Mouse (Mus musculus): ENCODE results near the gene Actc1.

Actc1 gene

DNA sequence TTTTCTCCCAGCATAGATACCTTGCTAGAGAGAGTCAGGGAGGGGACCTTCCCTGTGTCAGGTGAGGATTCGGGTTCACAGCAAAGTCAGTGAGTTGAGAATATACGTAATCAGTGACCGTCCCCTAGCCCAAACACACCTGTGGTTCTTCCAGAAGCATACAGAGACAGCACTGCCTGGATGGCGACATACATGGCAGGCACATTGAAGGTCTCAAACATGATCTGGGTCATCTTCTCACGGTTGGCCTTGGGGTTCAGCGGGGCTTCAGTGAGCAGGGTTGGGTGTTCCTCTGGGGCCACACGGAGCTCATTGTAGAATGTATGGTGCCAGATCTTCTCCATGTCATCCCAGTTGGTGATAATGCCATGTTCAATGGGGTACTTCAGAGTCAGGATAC is 3.2 kb downstream of the Actc1 start:
- no peak for DNase-seq (ENCODE audit: low spot score in 2 of 2)

DNA sequence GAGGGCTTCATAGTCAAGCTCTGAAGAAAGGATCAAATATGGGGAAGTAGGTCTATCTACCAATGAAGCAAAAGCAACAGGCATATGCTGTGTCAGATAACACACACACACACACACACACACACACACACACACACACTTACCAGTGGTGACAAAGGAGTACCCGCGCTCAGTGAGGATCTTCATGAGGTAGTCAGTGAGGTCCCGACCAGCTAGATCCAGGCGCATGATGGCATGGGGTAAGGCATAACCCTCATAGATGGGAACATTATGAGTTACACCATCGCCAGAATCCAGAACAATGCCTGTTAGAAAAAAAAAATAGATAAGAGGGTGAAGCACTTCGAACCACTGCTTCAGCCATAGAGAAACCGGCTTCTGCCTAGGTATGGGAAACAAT is 4.0 kb downstream of the Actc1 start:
- DNase-seq (ENCODE audit: low spot score in 2 of 2) = no peak

DNA sequence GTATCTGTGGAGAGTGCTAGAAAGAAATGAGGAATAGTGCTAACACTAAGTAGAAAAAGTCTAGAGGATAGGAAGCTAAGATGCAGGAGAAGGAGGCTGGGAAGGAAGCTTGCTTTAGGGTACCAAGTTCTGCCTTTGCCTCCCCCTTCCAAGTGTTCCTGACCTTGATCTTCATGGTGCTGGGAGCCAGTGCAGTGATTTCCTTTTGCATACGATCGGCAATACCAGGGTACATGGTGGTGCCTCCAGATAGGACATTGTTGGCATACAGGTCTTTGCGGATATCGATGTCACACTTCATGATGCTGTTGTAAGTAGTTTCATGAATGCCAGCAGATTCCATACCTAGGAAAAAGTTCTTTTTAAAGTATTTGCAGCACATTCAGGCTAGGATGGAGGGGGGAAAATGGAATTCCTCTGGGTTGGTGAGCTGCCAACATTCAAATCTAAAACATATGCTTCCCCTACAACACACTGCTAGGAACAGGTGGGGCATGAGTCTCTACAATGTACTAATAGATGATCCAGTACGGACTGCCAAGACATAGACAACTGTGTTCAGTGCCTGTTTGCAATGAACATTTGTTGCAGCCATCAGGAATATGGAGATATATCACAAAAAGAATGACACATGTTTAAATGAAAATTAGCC is 5.3 kb downstream of the Actc1 start:
- DNase-seq (ENCODE audit: low spot score in 2 of 2) = no peak

DNA sequence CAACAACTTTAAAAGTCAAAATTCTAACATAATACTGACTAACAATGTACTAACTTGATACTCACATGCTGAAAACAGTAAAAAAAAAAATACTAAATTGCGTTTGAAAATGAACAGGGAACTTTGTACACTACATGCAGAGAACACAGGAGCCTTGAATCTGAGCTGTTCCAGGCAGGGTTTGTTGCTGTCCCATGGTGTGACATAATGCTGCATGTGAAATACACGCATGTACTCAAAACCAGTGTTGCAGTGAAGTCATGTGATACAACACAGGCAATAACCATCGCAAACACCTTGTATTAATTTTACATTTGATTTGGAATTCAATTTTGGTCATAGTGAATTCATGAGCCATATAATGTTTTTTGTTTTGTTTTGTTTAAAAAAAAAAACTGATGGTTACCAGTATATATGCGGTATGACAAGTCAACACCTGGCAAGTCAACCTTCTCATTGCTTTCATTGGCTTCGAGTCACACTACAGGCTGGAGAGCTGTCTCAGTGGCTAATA is 7.1 kb downstream of the Actc1 start:
- DNase-seq (ENCODE audit: low spot score in 2 of 2) = no peak

DNA sequence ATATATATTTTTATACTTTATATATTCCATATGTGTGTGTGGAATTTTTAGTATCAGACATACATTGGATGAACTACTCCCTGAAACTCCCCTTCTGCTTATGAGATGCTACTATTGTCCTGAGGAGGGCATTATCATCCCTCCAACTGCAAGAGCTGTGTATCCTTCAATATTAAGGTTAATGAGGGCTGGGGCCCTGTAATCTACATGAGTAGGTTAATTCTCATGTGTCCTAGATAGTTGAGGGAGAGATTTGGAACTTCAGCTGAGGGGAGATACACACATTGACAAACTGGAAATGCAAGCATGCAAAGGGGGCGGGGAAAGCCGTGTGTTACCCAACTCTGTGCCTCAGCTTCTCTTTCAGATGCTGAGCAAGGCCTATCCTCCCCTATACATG is 15.4 kb downstream of the Actc1 start:
- no peak for DNase-seq (ENCODE audit: low spot score in 2 of 2)

DNA sequence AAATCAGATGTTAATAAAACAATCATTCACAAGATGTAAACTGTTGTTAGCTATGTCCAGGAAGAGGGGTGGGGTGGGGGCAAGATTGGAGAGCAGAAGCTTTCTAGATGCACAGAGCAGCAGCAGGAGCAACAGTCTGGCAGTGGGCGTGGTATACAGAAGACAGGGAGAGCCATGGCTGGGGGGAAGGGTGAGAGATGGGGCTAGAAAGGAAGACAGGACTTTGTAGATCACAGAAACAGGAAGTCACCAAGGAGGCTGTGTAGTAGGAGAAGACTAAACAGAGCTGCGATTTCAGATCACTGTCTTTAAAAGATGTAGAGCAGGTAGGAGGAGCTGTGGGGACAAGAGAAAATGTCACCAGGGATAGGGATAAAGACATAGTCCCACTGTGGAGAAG is 21.1 kb downstream of the Actc1 start:
- no peak for DNase-seq (ENCODE audit: low spot score in 2 of 2)

DNA sequence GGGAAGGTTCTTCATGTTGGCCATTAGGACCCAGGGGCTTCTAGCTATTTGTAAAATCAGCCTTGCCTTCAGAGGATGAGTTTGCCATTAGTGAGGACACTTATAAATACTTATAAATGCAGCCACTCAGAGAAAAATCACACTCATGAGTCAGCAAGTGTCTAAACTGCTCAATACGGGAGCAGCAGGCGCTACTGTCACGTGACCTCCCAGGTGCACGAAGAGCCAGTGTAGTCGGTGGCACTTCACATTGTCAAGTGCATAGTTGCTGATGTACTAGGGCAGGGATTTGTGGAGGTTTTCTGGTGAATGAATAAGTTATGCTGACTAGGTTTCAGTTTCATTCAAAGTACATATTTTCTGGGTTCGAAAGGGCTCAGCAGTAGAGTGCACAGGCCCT is 30.0 kb downstream of the Actc1 start:
- no peak for DNase-seq (ENCODE audit: low spot score in 2 of 2)

DNA sequence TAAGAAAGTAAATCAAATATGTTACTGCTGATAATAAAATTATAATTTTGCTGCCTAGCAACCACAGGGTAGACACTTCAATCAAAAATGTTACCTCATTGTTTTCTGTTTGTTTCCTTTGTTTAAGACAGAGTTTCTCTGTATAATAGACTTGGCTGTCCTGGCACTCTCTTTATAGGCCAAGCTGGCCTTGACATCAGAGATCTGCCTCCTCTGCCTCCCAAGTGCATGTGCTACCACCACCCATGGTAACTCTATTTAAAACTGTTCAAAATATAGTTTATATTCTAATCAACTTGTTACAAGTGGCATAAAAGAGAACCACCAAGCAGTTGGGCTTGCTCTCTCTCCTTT is 33.2 kb downstream of the Actc1 start:
- no peak for DNase-seq (ENCODE audit: low spot score in 2 of 2)

DNA sequence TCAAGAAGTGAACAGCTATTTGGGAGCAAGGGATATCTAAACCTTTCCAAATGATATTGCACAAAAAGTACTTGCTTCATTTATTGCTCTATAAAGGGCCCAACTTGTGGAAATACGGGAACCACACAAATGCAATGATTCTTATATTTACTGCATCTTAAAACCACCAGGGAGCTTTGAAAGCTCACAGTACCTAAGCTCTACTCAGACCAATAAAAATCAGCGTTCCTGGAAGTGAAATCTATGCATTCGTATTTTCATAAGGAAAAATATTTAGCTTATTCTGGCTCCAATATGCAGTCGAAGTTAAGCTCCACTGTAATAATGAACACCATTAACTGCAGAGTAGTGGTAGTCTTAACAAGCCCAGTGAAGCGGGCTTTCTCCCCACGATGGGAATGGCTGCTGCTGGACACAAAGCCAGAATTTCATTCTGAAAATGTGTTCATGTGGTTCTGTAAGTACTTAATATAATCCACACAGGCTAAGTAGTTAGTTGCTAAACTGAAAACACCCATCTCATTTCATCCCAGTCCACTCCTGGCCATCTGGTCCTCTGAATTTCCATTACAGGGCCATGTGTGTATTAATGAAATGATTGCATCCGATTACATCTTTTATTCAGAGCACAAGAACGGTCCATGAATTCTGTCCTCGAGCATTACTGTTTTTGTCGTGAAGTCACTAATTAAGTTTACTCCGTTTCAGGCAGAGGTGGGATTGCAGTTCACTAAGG is 33.7 kb downstream of the Actc1 start:
- DNase-seq (ENCODE audit: low spot score in 2 of 2) = no peak

DNA sequence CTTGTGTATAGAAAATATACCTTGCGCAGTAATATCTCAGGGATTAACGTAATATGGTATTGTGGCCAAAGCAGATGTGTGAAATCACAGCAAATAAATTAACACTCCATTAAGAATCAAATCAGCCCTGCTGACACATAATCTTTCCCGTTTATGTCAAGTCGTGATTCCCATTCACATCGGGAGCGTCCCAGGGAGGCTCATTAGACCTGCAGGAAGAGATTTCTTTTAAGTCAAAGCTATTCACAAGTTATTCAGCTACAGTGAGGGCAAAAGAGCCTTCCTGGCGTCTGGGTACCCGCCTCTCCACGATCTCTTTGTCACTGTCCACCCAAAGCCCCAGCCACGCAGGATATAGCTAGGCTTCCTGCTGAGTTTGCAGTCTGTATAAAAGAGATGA is 35.2 kb downstream of the Actc1 start:
- no peak for DNase-seq (ENCODE audit: low spot score in 2 of 2)

DNA sequence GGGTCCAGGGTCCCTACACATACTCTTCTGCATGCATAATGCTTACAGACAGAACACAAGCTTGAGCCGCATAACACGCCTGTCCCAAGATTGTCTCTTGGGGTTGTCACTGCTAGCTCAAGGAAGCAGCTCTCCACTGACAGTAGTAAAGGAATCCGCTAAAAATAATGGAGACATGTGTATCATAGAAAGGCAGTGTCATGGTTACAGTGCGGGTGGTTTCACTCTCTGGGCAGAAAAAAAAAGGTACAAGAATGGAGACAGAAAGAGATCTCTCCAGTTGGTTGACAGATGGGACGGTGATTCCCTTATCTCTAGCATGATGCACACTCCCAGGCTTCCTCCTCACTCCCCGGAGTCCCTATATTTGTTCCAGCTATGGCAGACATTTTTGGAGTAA is 38.5 kb downstream of the Actc1 start:
- no peak for DNase-seq (ENCODE audit: low spot score in 2 of 2)

DNA sequence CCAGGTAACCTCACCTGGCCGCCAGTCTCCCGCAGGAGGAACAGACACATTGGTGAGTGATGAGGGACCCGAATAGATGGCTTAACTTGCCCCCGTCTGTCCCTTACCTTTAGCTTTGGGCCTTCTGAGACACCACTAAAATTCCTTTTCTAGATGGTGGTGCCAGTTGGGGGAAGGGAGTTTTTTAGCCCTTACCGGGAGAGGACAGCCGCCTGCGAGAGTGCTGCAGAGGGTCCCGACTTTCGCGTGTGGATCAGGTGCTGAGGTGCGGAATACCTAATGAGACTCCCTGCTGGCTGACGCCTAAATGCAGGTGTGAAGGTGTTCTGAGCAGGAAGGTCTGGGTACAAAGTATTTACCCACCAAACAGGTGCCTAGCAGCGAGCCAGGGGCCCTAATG is 39.5 kb downstream of the Actc1 start:
- DNase-seq (ENCODE audit: low spot score in 2 of 2) = no peak

DNA sequence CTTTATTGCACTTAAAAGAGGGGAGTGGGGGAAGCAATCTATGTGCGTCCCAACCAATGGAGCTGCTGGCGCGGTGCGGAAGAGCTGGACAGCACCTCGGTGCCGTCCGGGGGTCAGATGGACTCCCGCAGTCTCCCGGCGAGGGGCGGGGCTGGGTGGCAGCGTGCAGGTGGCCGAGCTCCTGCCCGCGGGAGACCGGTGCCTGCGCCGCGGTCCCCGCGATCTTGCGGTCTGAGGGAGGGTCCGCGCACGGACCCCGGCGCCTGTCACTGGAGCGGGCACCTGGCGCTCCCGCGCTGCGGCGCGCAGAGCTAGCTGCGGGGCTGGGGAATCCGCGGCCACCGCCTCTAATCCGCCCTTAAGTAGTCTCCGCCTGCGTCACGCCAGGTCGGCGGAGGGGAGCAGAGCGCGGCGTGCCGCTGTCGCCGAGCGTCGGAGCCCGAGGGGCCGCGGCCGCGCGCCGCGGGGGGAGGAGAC is 40.0 kb downstream of the Actc1 start, which contains the start of gene Gjd2:
Gene Gjd2 (minus strand): TSS at position 325 of the 477 bp plus-strand sequence.
- no peak for DNase-seq (ENCODE audit: low spot score in 2 of 2)

DNA sequence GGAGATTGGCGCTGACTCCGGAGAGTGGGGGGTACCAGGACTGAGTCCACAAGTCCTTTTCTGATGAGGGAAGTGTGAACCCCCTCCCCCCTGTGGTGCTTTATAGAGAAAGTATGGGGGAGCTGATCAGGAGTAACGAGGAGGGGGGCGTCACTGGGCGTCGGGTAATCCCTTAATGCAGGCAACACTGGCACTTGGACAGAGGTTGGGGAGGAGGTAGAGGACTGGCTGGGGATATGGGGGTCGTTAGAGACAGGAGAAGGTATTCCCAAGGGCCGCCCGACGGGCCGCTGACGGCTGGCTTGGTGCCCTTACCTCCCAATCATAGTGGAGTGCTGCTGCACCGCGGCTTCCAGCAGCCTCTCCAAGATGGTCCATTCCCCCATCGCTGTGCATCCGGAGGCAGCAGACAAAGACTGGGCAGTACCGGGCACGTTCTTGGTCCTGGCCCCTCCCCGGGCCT is 40.6 kb downstream of the Actc1 start:
- DNase-seq (ENCODE audit: low spot score in 2 of 2) = no peak

DNA sequence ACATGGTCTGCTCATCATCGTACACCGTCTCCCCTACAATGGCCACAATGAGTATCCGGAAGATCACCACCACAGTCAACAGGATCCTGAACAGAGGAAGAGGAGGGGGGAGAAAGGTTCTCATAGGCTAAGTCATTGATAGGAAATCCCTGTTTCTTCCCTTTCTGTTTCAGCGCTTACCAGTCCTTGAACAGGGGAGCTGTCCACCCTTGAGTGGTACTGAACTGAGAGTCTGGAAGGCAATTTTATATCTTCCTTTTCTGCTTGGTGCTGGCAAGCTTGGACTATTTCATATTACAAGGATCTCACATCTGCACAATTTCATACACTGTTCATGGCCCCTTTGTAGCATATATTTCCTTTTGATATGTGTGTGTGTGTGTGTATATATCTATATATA is 41.5 kb downstream of the Actc1 start:
- DNase-seq (ENCODE audit: low spot score in 2 of 2) = no peak

DNA sequence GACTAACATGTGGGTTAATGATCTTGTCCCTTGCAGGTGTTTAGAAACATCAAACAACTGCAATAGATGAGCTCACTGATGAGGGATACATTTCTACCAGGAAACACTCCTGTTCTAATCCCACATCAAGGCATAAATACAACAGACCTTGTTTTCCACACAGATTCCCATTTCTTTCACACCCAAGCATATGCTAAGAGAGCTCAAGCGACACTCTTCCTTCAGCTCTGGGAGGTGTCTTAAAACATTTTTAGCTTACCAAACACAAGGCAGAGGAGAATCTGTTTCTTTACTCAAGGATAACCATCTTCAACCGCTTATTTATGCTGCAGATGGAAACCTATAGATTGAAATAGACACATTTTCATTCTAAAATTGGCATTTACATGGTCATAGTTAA is 45.0 kb downstream of the Actc1 start:
- DNase-seq (ENCODE audit: low spot score in 2 of 2) = no peak

DNA sequence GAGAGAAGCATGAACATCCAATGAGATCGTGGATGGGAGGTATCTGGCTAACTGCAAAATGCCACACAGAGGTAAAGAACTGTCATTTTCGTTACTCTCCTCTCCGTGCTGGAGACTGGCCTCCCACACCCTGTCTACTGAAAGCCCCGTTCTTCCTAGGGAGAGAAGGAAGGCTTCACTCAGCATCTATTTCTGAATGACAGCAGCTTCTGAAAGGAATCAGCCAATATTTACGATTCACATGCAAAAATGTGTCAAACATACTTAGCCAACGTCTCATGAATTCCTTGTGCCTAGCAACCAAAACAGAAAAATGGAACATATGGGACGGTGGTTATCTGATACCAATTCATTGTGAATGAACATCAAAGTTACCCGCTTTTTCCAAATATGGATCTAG is 55.9 kb downstream of the Actc1 start:
- no peak for DNase-seq (ENCODE audit: low spot score in 2 of 2)
